7 mouse cellular contexts compared by ENCODE assay signal in genomic region chr11:83472324-83473234, GRCm38 (mm10). TPM values are rescaled to one million over a fixed set of nuclear protein-coding genes. Genes with fewer than 3 reads are reported as not detected.
A peak's percentile ranks its signal among the peaks of the same experiment; 100 is the strongest.
DNase-seq lines count a peak whose midpoint lies in the region; ATAC-seq and TF ChIP-seq lines count a peak whose summit lies in the region.

Gene Taf15 (plus strand): TSS chr11:83473086.

- peak; percentile 83 for TF ChIP-seq CTCF in intestine, postnatal 0 days (IDR thresholded peaks at IDR 0.05; ENCODE audit: low read depth)
- TF ChIP-seq CTCF in small intestine, adult 2 months (IDR thresholded peaks at IDR 0.05; ENCODE audit: extremely low read depth, insufficient read length, insufficient replicate concordance, low read depth, low read length) = peak; percentile 79

- under 1% methylated on average over 66 of the region's 66 CpGs for WGBS in embryonic facial prominence, embryonic 10.5 days
- under 1% methylated on average over 66 of the region's 66 CpGs for WGBS in intestine, postnatal 0 days
- under 1% methylated on average over 66 of the region's 66 CpGs for WGBS in midbrain, embryonic 12.5 days
- under 1% methylated on average over 66 of the region's 66 CpGs for WGBS in small intestine, adult 2 months

- H3K4me1 ChIP-seq in embryonic facial prominence, embryonic 10.5 days = peaks cover 22% of the 10 kb centered on the region
- H3K4me1 ChIP-seq in intestine, postnatal 0 days (replicated peaks; ENCODE audit: control insufficient read depth, insufficient read depth, low read length) = 0 out of 2 replicates have a peak, but pooled peaks cover 4% of the 10 kb centered on the region
- peaks cover 16% of the 10 kb centered on the region for H3K4me1 ChIP-seq in midbrain, embryonic 12.5 days
- no peaks in the 10 kb centered on the region for H3K4me1 ChIP-seq in small intestine, adult 2 months (ENCODE audit: control insufficient read depth, insufficient read depth, insufficient read length, low read length)

- TF ChIP-seq POLR2A in small intestine, adult 2 months (IDR thresholded peaks at IDR 0.05; ENCODE audit: low read depth, low read length) = peak; percentile 89

- H3K4me2 ChIP-seq in intestine, postnatal 0 days (replicated peaks; ENCODE audit: low read depth) = peak within 1 kb of the TSS; percentile 82
- peak within 1 kb of the TSS; percentile 73 for H3K4me2 ChIP-seq in midbrain, embryonic 12.5 days (replicated peaks)

- peak within 1 kb of the TSS; percentile 99 for H3K27ac ChIP-seq in embryonic facial prominence, embryonic 10.5 days (replicated peaks)
- peak within 1 kb of the TSS; percentile 97 for H3K27ac ChIP-seq in intestine, postnatal 0 days (ENCODE audit: low read depth, low read length)
- H3K27ac ChIP-seq in midbrain, embryonic 12.5 days (replicated peaks) = peak within 1 kb of the TSS; percentile 98
- H3K27ac ChIP-seq in small intestine, adult 2 months (ENCODE audit: insufficient read depth, low read depth, low read length) = peak within 1 kb of the TSS; percentile 88

- peaks cover 19% of the 10 kb centered on the region for H3K27me3 ChIP-seq in embryonic facial prominence, embryonic 10.5 days (replicated peaks; ENCODE audit: low read depth, poor library complexity, severe bottlenecking)
- no peaks in the 10 kb centered on the region for H3K27me3 ChIP-seq in intestine, postnatal 0 days (replicated peaks; ENCODE audit: control insufficient read depth, insufficient read depth, low read length)
- H3K27me3 ChIP-seq in midbrain, embryonic 12.5 days = peaks cover 34% of the 10 kb centered on the region
- no peaks in the 10 kb centered on the region for H3K27me3 ChIP-seq in small intestine, adult 2 months (ENCODE audit: control insufficient read depth, insufficient read depth, low read length)

- no peaks in the 10 kb centered on the region for H3K9me3 ChIP-seq in embryonic facial prominence, embryonic 10.5 days
- no peaks in the 10 kb centered on the region for H3K9me3 ChIP-seq in intestine, postnatal 0 days (ENCODE audit: control insufficient read depth)
- H3K9me3 ChIP-seq in midbrain, embryonic 12.5 days = no peaks in the 10 kb centered on the region

- peak within 1 kb of the TSS; percentile 94 for H3K4me3 ChIP-seq in embryonic facial prominence, embryonic 10.5 days
- peak within 1 kb of the TSS; percentile 78 for H3K4me3 ChIP-seq in intestine, postnatal 0 days (ENCODE audit: low read depth, low read length)
- H3K4me3 ChIP-seq in midbrain, embryonic 12.5 days = peak within 1 kb of the TSS; percentile 75
- peak within 1 kb of the TSS; percentile 78 for H3K4me3 ChIP-seq in small intestine, adult 2 months (ENCODE audit: low read depth, low read length)

- intact Hi-C loops in left cerebral cortex, postnatal 4 days (cut with DNase I) = no loop called here

- peaks cover 19% of the 10 kb centered on the region for H3K36me3 ChIP-seq in embryonic facial prominence, embryonic 10.5 days (replicated peaks)
- H3K36me3 ChIP-seq in intestine, postnatal 0 days (ENCODE audit: control insufficient read depth, insufficient read depth) = no peaks in the 10 kb centered on the region
- peaks cover 14% of the 10 kb centered on the region for H3K36me3 ChIP-seq in midbrain, embryonic 12.5 days
- H3K36me3 ChIP-seq in small intestine, adult 2 months (ENCODE audit: control insufficient read depth, insufficient read depth, low read length) = peaks cover 7% of the 10 kb centered on the region

- H3K9ac ChIP-seq in intestine, postnatal 0 days (ENCODE audit: low read depth, low read length) = peak within 1 kb of the TSS; percentile 73
- peak within 1 kb of the TSS; percentile 93 for H3K9ac ChIP-seq in midbrain, embryonic 12.5 days (replicated peaks)

- peak; percentile 99 for DNase-seq in adrenal gland, postnatal 10 days
- DNase-seq in embryonic facial prominence, embryonic 10.5 days (ENCODE audit: low spot score) = peak; percentile 98
- DNase-seq in gonadal fat pad, adult 2 months (ENCODE audit: low read depth) = peak; percentile 88
- peak; percentile 99 for DNase-seq in left cerebral cortex, postnatal 4 days

- ATAC-seq in intestine, postnatal 0 days = peak; percentile 98
- ATAC-seq in midbrain, embryonic 12.5 days (ENCODE audit: low FRiP score, low read depth) = peak; percentile 98

RNA-seq across cellular contexts. Expression of gene Taf15, which starts in this region (rescaled TPM):
- 10 to 100 TPM; 54.9 to 58.4 TPM for total RNA-seq in adrenal gland, postnatal 10 days (2021)
- 12.4 and 12.7 TPM in 2 replicates for polyA plus RNA-seq in embryonic facial prominence, embryonic 10.5 days (2016; fragmentation: Nextera tagmentation; extraction: Ambion mirVana)
- polyA plus RNA-seq in gonadal fat pad, adult 2 months (2012; rRNA removed) = 9.0 and 13.5 TPM in 2 replicates
- 5.4 and 7.3 TPM in 2 replicates for polyA plus RNA-seq in intestine, postnatal 0 days (2015; fragmentation: Nextera tagmentation; extraction: Ambion mirVana)
- total RNA-seq in left cerebral cortex, postnatal 4 days (2021) = 10 to 100 TPM; 88.1 to 90.1 TPM
- polyA plus RNA-seq in midbrain, embryonic 12.5 days (2016; fragmentation: Nextera tagmentation; extraction: Ambion mirVana) = 13.3 and 17.0 TPM in 2 replicates
- polyA plus RNA-seq in small intestine, adult 2 months (2012; rRNA removed) = 2.6 and 6.1 TPM in 2 replicates

Comparison
In these comparisons a context has a peak if more than half of its experiments do, and no peak if none do; other contexts are left out.
1. Peak in every context shown above with its lines: DNase-seq, ATAC-seq, H3K4me3 ChIP-seq and H3K27ac ChIP-seq.